Mouse (Mus musculus) neural tube, embryonic 10.5 days (tissue): ENCODE results near the gene Clta.

ENCODE experiments used
- DNase-seq: peaks from one replicate; pipeline ENCODE4 v3.0.0-alpha.2; 2017; ENCODE audit warnings: low spot score; ENCODE audit errors: extremely low spot score

Gene Clta

DNA sequence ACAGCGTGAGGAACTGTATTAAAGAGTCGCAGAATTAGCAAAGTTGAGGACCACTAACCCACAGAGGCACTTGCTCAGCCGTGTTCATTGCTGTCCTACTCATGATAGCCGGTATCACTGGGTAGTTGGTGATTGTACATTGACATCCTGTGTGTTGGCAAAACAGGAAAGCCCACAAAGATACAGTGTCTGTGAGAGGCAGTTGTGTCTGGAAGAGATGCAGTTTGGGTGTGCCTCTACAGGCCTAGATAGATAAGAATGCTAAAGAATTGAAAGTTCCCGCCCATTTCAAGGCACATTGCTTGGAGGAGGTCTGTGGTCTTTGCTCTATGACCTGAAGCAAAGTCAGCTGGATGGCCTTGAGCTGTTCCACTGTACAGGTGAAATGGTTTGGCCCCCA is at the start of gene Clta:
TSS of gene Clta (plus strand) at position 327 of the 400 bp plus-strand sequence.
- no peak for DNase-seq

DNA sequence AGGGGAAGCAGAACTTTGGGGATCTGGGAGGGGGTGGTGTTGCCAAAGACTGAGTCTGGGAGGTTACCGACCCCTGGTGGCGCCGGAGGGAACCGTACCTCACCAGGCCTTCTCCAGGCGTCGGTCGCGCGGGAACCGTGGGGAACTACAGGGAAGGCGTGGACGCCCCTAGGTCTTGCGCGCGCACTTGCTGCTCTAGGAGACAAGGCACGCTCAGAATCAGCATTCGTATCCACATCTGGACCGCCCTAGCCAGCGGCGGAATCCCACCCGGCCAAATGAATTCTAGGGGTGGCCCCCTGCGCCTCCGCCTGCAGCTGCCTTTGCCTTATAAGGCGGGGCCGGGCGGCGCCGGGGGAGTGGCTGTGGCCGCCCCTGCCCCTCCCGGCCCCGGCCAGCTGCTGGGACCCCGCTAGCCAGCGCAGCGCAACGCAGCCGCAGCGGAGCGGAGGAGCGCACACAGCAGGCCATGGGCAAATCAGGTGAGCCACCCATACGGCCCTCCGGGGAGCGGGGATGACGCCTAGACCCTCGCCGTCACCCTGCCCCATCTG is 46.9 kb upstream of the Clta start, which contains the start of gene Glipr2:
TSS of gene Glipr2 (plus strand) at position 110 of the 554 bp plus-strand sequence.
- peak; percentile 92 for DNase-seq

DNA sequence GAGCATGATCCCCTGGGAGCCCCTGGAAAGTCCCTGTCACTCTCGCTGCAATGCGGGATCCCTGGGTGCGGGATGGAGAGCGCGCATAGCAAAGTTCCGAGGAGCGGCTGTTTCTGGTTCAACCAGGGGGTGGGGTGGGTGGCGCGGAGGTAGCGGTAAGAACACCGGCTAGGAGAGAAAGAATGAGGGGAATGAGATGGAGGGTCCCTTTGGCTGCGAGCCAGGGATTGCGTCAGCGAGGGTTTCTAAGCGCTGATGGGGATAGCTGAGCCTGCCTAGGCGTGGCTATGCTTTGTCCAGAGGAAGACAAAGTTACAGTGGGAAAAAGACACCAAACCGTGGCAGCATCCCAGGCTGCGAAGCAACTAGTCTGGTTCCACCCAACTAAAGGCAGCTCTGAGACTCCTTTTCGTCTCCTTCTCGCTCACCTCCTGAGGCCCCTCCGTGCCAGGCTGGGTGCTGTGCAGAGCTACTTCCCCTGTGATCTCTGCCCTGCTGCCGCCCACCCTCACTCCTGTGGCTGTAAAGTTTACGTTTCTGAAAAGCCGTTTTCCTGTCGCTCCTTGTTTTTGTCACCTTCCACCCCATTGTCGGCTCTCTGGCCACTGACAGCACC is 46.3 kb upstream of the Clta start:
- DNase-seq, result peak; percentile 78

DNA sequence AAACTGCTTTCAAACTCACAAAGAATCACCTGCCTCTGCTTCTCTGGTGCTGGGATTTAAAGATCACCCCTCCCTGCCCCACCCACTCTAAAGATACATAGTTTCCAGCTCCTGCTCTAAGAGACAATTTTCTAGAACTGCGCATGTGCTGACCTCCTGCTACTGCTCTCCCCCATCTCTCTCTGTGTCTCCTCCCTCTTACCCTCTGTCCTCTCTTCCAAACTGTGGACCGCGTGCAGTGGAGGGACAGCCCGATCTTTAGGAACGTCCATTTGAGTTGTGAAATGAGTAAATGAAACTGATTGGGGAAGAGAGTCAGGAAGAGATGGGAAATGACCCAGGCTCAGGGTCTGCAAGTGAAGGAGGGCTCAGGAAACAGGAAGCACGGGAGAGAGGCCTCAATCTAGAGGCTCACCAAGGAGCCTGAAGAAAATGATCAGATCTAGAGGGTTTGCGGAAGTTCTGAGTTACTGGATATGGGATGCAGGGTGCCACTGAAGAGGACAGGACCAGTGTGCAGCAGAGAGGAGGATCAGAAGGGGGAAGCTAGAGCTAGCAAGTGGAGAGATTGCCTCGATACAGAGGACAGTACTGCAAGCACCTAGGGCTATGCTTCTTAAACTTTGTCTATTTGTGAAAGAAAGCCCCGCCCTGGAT is 44.6 kb upstream of the Clta start:
- no peak for DNase-seq

DNA sequence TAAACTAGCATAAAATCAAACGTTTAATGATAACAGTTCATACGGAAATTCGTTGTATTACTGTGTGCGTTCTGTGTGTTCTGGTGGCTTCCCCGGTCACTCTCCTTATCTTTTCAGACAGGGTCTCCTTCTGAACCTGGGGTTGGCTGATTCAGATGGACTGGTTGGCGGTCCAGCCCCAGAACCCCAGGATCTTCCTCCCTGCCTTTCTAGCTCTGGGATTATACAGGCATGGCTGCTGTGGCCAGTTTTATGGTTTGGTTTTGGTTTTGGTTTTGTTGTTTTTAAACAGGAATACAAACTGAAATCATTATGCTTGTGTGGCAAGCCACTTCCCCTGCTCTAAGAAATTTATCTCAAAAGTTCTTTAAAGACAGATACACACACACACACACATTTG is 44.0 kb upstream of the Clta start:
- DNase-seq, result no peak

DNA sequence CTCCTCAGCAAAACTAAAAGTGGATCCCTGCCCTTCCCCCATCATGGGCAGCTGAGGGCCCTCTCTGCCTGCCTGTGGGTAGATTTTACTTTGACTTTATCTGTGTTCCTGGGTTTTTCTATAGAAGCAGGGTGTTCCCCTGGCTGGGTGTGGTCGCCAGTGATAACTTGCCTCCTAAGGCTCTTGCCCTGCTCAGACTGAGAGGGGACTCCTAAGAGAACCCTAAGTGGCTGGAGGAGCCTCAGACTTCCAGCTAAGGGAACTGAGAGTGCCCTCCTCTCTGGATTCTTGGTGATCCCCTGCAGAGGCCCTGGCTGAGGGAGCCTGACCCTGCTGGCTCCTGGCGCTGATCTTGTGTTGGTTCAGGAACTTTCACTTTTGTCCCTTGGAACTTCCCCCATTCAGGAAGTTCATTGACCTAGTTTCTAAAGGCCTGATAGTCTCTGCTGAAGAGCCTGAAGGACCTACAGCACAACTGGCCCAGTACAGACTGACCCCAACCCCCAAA is 39.9 kb upstream of the Clta start:
- DNase-seq, result no peak

DNA sequence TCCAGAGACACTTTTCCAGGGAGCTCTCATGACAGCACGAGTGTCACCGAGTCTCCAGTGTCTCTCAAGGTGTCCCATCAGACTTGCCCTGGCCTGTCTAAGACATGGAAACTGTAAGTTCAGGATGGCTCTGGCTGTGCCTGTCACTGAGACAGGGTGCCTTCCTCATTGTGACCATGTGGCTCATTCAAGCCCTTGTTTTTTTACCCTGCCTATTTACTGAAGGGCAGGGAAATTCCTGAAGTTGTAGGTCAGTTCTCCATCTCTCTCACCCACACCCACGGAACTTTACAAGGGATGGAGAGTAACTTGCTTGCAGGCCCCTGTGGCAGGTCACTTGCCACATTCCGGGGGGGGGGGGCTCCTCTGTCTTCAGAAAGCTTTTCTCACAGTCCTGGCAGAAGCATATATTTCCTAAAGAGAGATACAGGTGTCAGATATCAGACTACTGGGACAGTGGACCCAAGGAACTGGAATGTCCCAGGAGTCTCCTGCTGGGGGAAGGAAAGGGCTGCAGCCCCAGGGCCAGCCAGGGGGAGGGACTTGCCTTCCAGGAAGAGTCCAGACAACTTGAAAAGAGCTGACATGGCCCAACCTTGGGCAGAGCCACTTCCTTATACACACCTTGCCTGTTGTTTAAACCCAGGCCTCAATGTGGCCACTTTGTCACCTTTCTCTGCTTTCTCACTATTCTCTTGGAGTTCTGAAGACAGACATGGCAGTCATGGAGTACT is 39.1 kb upstream of the Clta start:
- no peak for DNase-seq

DNA sequence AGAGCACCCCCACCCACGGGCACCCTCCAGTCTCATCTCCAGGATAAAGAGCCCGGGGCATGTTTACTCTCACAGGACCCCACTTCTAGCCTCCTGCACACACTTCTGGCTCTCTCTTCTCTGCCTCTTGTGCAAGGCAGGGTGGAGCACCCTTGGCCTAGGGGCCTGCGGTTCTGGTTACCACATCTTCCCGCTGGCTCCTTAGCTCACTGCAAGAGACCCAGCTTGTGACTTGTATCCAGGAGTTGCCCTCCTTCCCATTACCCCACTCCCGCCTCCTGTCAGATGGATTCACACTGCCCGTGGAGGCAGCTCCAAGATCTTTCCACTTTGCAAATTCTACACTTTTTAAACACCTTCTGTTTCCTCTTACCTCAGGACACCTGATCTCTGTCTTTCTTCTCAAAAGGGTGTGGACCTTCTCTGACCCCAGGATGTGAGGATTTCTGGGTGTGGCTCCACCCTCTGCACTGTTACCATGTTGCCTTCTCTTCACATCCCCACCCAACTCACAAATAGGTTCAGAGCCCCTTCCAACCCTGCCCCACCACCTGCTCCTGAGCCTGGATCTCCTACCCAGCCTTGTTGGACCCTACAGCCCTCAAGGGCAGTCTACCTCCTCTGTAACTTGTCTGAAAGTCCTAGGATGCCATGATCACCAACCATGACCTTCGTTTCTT is 38.3 kb upstream of the Clta start:
- DNase-seq, result no peak

DNA sequence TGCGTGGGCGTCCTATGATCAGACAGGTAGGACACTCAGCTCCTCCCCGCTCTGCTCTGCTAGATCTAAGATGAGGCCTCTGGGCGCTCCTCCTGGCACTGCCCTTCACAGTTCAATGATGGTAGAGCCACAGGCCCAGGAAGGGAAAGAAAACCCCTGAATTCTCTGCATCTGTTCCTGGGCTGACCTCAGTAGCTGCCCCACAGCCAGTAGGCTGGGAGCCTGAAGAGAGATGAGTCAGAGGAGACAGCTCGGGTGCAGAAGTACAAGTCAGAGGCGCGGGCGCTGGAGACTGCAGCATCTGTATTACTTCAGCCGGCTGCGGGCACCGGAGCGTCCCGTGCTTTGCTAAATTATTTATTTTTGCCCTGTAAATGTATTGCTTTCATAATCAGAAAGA is 35.6 kb upstream of the Clta start:
- DNase-seq, result no peak

DNA sequence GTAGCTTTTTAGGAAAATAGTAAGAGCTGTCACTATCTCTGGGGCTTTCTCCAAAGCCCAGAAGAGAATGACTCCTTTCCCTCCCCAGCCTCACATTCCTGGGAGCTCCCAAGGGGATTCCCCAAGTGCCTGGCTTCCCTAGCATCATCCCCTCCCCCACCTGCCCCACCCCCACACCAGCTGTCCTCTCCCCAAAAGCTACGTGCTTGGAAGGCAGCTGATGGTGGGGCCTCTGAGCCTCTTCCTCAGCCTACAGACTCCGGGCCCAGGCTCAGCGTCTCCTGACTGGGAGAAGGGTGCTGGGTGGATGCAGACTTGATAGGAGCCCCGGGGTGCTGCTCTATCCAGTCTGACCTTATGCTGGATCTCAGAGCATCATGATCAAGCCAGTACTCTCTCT is 34.9 kb upstream of the Clta start:
- peak; percentile 56 for DNase-seq

DNA sequence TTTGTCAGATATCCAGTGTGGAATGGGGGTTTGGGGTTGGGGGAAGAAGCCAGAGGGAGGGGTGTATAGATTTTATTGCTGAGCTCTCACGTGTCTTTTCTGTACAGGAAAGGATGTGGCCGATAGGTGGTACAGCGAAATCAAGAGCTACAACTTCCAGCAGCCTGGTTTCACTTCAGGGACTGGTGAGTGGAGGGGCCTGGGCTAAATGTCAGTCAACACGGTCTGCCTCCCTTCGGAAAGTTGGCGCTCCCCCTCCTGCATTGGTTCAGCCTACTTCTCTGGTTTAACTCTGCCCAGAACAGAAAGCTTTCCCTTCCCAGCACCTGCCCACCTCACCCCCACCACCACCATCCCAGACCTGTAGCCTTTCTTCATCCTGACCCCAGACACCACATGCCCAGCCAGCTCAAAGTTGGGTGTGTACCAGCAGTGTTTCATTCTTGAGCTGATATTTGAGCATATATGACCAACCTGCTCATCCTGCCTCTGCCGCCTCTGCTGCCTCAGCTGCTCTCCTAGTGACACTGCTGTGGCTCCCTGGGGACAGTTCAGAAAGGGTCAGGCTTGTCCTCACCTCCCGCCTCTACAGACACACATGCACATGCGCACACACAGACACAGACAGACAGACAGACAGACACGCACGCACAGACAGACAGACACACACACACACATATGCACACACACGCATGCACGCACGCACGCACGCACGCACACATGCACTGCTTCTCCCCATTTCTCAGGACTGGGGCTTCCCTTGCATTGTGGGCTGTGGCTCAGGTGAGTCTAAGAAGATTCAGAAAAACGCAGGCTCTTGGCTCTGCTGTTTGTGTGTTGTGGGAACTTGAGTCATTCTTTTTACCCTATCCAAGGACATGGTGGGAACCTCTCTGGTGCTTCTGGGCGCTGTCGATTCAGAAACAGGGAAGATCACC is 33.6 kb upstream of the Clta start:
- DNase-seq, result no peak

DNA sequence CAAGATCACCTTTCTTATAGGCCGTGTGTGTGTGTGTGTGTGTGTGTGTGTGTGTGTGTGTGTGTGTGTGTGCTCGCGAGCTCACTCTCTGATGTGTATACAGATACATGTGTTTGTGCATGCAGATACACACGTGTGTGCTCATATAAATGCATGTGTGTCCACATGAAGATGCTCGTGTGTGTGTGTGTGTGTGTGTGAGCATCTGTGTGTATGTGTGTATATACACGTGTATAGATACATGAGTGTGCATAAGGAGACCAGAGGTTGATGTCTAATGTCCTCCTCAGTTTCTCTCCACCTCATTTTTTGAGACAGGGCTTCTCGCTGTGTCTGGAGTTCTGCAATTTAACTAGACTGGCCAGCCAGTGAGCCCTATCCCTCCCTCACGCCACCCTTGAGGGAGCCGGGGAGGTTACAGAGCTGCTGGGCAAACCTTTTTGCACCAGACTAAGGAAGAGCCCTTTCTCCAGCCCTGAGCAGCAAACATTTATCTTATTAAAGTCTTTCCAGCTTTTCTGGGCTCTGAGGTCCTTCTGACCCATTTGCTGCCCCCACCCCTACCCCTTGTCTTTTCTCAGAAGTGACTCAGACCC is 32.6 kb upstream of the Clta start:
- DNase-seq, result no peak

DNA sequence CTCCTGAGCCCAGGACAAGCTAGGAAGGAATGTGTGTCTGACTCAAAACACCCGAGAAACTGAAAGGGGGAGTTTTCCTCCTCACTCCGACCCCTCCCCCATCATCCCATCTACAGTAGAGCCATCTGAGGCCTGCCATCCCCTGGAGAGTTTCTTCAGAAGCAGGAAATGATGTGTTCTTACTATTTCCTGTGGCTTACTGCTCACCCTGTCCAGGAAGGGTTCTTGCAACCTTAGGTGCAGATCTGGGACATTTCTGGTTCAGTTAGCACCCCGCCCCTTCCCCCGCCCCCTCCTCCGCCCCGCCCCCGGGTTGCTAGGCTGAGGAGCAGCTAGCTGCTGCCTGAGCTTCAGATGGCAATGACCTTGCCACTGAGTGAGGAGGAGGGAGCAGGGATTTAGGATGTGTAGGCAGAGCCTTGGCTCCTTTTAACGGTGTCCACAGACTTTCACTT is 32.1 kb upstream of the Clta start:
- DNase-seq, result peak; percentile 72

DNA sequence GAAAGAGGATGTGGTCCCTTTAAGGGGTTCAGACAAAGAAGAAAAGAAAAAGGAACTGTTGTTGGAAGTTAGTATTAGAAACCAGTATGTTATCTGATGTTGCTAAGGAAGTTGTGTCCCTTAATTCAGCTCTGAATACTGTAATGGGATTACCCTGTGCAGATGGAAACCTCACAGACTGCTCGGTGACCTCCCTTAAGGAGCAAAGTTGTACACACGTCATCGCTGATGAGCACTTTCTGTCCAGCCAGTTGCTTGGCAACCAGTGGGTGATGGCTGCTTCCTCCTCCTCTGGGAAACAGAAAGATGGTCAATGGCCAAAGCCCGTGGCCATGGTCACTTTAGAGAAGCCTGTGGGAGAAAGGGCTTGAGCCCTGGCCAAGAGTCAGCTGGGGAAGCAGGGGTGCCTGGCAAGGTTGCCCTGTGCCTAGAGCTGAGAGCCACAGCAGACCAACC is 30.7 kb upstream of the Clta start:
- DNase-seq, result no peak

DNA sequence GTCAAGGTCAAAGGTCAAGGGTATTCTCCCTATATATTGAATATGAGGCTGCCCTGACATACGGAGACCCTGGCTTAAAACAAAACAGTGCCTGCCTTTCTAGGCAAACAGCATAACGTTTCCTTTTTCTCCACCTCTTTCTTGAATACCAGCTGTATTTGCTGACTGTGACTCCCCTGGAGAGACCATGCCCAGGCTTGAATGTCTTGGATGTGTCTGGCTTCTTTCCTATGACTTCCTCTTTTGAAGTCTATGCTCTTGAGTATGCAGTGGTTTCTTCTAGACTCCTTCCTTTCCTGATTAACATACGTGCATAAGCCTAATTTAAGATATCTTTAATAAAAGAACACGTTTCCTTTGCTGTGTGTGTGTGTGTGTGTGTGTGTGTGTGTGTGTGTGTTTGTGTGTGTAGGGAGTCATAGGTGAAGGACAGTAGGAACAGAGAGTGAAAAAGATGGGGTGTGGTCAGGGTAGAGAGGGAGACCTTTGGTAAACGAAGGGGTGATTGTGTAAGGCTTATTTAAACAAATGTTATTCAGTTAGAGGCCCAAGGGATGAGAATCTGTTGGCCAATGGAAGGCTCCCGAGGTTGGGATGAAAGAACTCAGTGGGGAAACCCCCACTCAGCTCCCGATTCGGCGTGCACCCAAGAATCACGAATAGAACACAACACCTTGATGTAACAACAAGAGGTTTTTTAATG is 29.2 kb upstream of the Clta start:
- DNase-seq, result no peak

DNA sequence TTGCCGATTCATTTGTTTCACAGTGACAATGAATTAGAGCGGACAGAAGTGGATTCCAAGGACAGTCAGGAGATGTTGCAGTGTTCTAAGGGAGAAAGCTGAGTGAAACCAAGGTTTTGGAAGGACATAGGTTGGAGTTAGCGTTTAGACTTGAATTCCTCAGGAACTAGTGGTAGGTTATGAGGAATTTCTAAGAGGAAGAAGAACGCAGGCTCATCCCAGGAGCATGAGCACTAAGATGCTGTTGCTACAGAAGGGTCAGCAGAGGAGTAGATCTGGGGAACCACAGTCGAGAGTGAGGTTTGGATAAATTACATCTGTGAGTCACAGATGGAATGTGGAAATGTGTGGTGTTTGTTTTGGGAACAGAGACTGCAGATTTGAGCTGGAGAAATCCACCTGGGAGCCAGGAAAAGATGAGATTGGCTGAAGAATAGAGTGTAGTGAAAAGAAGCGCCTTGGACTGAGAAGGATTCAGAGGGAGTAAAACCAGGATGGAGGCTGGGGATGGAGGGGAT is 28.0 kb upstream of the Clta start:
- no peak for DNase-seq

DNA sequence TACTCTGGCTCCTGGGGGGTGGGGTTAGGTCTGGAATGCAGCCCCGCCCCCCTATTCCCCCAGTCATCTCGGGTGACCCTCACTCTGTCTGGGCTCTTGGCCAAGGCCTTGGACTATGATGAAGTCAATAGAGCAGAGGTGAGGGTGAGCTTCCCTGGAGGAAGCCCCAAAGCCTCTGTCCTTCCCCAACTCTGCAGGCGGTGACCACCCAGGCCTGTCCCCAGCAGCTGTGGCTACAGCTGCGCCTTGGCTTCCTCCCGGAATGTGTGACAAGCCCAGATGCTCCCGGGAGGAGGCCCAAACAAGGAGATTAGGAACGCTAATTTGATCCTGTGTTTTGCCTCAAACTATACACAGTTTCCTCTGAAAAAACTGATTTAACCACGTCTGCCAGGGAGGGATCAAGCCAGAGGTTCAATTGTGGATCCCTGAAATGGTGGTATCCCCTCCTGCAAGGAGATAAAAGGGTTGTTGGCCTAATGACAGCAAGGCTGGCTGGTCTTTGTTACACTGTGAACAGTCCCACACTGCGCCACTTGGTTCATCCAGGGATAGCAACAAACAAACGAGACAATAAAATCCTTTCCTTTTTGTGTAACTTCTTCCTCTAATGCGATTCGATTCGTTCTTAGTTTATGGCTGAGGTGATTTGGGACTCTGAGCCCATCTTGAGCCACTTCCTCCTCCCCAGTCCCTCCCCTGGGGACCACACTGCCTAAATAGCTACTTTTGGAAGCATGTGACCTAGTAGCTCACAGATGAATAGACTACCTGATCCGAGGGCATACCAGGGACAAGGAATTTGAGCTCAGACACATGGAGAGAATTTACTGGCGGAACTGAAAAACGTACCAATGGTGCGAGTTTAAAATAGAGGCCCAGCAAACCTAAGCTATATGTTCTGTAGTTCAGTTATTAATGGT is 25.5 kb upstream of the Clta start:
- no peak for DNase-seq

DNA sequence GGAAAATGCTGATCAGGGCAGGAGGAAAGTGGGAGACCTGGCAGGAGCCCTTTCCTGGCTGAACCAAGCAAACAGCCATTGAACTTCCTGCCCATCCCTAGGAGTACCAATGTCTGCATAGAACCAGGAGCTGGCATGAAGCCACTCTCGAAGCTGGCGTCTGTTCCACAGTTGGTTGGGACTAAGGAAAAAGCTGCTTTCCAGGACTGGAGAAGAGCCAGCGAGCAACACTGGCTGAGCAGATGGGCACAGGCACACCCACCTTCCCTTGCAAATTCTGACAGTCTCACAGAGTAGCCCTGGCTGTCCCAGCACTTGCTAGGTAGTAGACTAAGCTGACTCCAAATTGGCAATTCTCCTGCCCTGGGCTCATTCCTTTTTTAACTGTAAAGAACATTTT is 24.5 kb upstream of the Clta start:
- DNase-seq, result no peak
